Mouse (Mus musculus): Measurements from ENCODE around the gene Zfp58.
A peak's percentile ranks its signal among the peaks of the same experiment; 100 is the strongest.
"Not testable (repeated sequence)": the region's sequence is repeated elsewhere in the genome, so short reads cannot be mapped to it uniquely, and the experiment has no call there.

Gene Zfp58

GRCm38 (mm10) chr13:67500084-67500719, at the start of gene Zfp58:
TSS of gene Zfp58 (minus strand) at chr13:67500555.
- DNase-seq = peak; percentile 81

DNA sequence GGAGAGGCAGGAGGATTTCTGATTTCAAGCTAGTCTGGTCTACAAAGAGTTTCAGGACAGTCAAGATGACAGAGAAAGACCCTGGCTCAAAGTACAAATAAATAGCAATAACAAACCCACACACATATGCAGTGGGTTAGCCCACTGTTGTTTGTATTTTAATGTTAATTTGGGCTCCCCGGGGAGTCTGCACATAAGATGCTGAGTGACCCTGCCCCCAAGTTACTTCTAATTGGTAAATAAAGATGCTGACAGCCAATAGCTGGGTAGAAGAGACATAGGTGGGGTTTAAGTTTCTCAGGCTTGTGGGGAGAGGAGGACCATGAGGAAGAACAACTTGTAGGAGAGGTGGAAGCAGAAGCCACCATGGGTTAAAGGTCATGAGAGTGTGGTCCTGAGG, 45.6 kb upstream of the Zfp58 start:
- no peak for DNase-seq

DNA sequence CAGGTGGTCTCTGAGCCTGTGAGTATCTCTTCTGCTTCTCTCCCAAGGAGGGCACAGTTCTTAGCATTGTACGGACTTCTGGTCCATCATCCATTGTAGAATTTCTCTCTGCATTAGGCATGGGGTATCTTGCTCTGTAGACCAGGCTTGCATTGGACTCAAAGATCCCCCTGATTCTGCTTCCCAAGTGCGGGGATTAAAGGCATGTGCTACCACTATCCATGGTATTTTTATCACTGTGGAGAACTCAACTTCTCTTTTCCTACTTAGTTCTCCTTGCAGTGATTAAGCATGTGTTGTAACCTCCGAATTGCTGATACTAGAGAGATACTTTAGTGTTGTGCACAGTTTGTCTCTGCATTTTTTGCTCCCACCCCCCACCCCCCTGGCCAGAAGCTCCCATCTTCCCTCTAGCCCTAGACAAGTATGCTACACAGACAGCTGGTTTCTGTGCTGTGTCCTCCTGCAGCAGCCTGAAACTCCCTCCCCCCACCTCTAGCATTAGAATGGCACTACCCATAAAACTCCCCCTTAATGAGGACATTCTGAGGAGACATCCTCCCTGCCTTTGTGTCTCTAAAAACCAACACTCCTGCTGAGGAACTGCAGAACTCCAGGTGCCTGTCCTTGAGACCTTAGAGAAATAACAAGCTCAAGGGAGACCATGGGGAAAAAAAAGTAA, 26.8 kb upstream of the Zfp58 start:
- DNase-seq = no peak

GRCm38 (mm10) chr13:67525753-67526410, 25.5 kb upstream of the Zfp58 start, which contains the start of the genes Gm26965 and Zfp87:
TSS of gene Gm26965 (minus strand) at chr13:67526151.
TSS of gene Zfp87 (minus strand) at chr13:67526177.
- peak; percentile 91 for DNase-seq

GRCm38 (mm10) chr13:67500908-67501307, 553 bp upstream of the Zfp58 start:
- no peak for DNase-seq

DNA sequence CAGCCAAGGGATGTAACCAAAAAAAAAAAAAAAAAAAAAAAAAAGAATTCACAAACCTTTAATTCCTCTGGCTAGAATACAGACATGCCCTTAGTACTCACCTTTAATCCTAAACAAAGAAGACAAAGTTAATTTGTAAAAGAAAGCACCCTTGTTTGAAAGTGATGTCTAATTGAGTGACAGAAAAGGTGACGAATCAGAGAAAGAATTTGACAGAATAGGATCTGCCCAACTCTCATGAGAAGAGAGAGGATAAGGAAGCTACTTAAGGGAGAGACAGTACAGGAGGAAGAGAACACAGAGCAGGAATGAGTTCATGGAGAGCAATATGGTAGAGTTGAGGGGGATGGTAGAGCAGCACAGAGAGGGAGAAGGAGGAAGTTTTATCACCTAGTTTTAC, 4.7 kb downstream of the Zfp58 start:
- no peak for DNase-seq

DNA sequence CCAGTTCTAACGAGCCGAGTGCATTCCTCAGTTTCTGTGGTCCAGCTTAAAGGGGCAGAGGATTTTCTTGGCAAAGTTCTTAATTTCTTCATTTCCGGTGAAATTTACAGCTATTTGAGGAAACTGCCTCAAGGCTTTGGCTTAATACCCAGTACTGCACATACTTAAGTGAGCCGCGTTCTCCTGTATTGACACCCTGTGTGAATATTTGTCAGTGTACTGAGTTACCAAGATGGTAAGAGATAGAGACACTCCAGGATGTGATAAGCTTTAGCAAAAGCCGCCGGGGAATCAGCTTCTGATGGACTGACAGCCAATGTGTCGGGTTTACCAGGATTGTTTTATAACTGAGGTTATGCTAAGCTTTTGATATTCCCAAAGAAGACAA, 15.9 kb downstream of the Zfp58 start:
- DNase-seq = peak; percentile 14

- peak; percentile 88 for DNase-seq
Observed at GRCm38 (mm10) chr13:67483625-67484423, 16.5 kb downstream of the Zfp58 start, which contains the start of gene Zfp874b. TSS of gene Zfp874b (minus strand) at chr13:67484258.

DNA sequence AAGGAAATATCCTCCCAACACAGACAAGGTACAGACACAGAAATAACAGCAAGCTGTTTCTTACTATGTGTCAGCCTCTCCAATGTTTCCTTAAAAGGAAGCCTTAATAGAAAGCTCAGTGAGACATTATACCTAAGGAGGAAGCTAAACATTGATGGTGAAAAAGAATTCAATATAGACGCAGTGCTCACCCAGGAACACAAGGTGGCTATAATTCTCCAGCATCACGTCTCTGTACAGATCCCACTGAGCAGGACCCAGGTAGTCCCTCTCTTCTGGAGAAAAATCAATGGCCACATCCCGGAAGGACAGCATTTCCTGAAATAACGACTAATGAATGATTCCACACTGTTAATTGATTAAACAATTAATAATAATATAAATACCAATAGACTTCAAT, 18.8 kb downstream of the Zfp58 start:
- DNase-seq = no peak

DNA sequence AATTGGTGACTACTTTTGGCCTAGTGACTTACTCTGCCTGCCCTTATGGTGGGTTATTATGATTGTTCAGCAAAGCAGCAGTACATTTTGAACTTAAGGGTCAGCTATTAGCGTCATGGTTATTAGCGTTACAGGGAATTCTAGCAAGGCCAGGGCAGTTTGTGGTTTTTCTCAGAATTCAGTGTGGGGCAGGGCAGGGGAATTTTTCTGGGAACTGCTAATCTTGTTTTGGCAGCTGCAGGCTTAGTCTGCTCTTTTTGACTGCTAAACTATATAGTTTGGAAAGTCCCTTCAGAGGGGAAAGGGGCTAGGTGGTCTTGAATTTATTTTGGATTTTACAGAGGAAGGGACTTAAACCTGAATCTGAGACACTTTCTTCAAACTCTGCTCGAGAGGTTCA, 31.1 kb downstream of the Zfp58 start:
- no peak for DNase-seq

GRCm38 (mm10) chr13:67463506-67464185, 36.7 kb downstream of the Zfp58 start:
- DNase-seq = not testable (repeated sequence)

- DNase-seq = peak; percentile 11
Observed at GRCm38 (mm10) chr13:67452021-67452309, 48.4 kb downstream of the Zfp58 start.

DNA sequence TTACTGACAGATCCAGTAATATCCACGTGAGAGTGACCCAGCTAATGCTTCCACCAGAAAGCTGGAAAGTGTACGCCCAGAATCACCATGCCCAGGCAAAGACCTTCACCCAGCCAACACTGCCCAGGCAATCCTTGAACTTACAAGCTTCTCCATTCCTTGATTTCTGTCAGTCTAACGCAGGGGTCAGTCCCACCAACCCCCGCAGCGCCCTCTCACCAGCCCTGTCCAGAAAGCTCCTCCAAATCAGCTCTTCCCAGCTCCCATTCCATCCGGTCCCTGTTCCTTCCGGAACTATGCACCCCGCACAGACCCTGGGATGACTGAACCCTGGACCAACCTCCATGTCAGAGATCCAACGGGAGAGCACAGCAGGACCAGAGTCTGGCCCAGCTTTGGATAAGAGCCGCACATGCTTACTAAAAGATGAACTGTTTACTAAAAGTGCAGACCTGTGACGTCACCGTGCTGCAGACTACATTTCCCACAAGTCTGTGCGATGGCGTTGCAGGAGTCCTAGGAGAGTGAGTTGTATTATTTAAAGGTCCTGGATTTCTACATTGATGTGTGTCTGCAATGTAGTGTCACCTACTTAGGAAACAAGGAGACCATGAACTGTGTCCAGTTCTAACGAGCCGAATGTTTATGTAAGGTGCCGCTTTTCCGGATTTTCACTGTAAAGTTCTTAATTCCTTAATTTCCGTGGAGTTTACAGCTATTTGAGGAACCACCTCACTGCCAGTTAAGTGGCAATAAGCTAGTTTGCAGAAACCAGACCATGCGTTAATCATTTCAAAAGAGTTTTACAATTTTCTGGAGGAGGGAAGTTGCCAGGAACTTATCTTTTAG, 49.0 kb downstream of the Zfp58 start, which contains the start of gene Zfp874a:
Zfp874a (minus strand) TSS at position 453 of the 849 bp plus-strand sequence.
- DNase-seq = peak; percentile 90

Measured in thymus, postnatal 4 days (tissue).